Mouse (Mus musculus) stomach, postnatal 0 days (tissue): ENCODE results near the gene Emp3. TPM values are rescaled to one million over a fixed set of nuclear protein-coding genes. Genes with fewer than 3 reads are reported as not detected.

Experiments
- ATAC-seq: fragments of 200-750 bp; cut with Nextera tagmentation; 2 replicates; pipeline ENCODE4 v1.8.0; 2017; ENCODE audit not compliant: low FRiP score, low TSS enrichment
- DNase-seq: peaks from one replicate; pipeline ENCODE4 v3.0.0-alpha.2; 2016; ENCODE audit warnings: low spot score
- H3K27ac ChIP-seq: fragments of 300-500 bp; sonication (generic); replicated peaks from 2 replicates; pipeline ENCODE4 v1.5.1; 2014; ENCODE audit warnings: mild to moderate bottlenecking, control low read depth
- H3K27me3 ChIP-seq: fragments of 300-500 bp; sonication (generic); 2 replicates; pipeline ENCODE4 v1.6.1; 2014; ENCODE audit warnings: low read length; ENCODE audit not compliant: control insufficient read depth, insufficient read depth
- H3K36me3 ChIP-seq: fragments of 300-500 bp; sonication (generic); 2 replicates; pipeline ENCODE4 v1.6.1; 2014; ENCODE audit warnings: low read length, mixed read lengths; ENCODE audit not compliant: control insufficient read depth, insufficient read depth
- H3K4me1 ChIP-seq: fragments of 300-500 bp; sonication (generic); replicated peaks from 2 replicates; pipeline ENCODE4 v1.6.1; 2014; ENCODE audit warnings: antibody characterized with exemption; ENCODE audit not compliant: control insufficient read depth, insufficient read depth
- H3K4me2 ChIP-seq: fragments of 300-500 bp; sonication (generic); replicated peaks from 2 replicates; pipeline ENCODE4 v1.6.1; 2014; ENCODE audit warnings: low read depth, mild to moderate bottlenecking, control low read depth, moderate library complexity
- H3K4me3 ChIP-seq: fragments of 300-500 bp; sonication (generic); 2 replicates; pipeline ENCODE4 v1.5.1; 2014; ENCODE audit warnings: low read depth, low read length, control low read depth
- H3K9ac ChIP-seq: fragments of 300-500 bp; sonication (generic); 2 replicates; pipeline ENCODE4 v1.6.1; 2014; ENCODE audit warnings: mild to moderate bottlenecking, low read length, control low read depth, mixed read lengths
- H3K9me3 ChIP-seq: fragments of 300-500 bp; sonication (generic); 2 replicates; pipeline ENCODE4 v1.6.1; 2016; ENCODE audit warnings: low read length; ENCODE audit not compliant: control insufficient read depth
- CTCF ChIP-seq: IDR thresholded peaks from 2 replicates; pipeline ENCODE4 v1.5.1; 2016; ENCODE audit warnings: antibody characterized with exemption, low read depth, mild to moderate bottlenecking, moderate library complexity
- EP300 ChIP-seq: optimal IDR thresholded peaks from 2 replicates; pipeline ENCODE3; 2016; ENCODE audit warnings: antibody characterized with exemption
- WGBS: fragments of 180-500 bp; shearing (Covaris S2); extraction: QIAGEN DNeasy Blood & Tissue Kit; methylation state at CpG from one replicate; pipeline ENCODE4 v1.1.7; 2014; 5-methylcytosine and 5-hydroxymethylcytosine counted together
- polyA plus RNA-seq: library from polyadenylated mRNA; unstranded; fragments of >200 nt; fragmentation: Nextera tagmentation; extraction: Ambion mirVana; gene quantifications from 2 replicates; pipeline ENCODE4 v1.2.1, GENCODE M21; 2015

Emp3 gene
- polyA plus RNA-seq, 1 experiment from 2014 or later: 151 TPM

DNA sequence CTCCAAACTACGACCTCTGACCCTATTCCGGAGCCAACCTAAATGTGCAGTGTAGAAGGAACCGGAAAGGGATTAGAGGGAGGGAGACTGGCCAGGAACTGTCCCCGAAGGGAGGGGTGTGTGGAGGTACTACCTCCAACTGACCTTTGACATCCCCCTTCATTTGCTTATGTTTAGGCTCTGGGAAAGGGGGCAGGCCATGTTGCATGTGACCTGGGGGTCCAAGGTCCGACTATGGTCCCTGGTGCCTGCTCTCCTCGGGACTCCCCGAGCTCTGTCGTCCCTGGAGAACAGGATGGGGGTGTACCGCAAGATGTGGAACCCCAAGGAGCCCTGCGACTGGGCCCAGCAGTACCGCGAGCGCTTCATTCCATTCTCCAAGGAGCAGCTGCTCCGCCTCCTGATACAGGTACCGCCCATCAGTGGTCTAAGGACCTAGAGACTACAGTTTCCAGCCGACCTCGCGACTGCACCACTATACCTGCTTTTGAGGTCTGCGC, 23.9 kb downstream of the Emp3 start:
- peak overlapping the region; percentile 90 for H3K4me2 ChIP-seq
- no peaks in the 10 kb centered on the region for H3K9me3 ChIP-seq
- ATAC-seq (peak; percentile 68), DNase-seq (peak; percentile 67)
- no peaks in the 10 kb centered on the region for H3K36me3 ChIP-seq
- peak overlapping the region; percentile 73 for H3K9ac ChIP-seq
- 2% methylated on average over 19 of the region's 19 CpGs for WGBS
- peak overlapping the region; percentile 50 for H3K4me3 ChIP-seq
- H3K27ac ChIP-seq: peak overlapping the region; percentile 83
- no peaks in the 10 kb centered on the region for H3K27me3 ChIP-seq
- no peak for TF ChIP-seq CTCF
- no peak for TF ChIP-seq EP300
- no peaks in the 10 kb centered on the region; the same call in 1 of the 2 replicates for H3K4me1 ChIP-seq

- Histone ChIP-seq H3K4me2 (peak within 1 kb of the TSS; percentile 90), H3K36me3 (no peaks in the 10 kb centered on the region), H3K27ac (peak within 1 kb of the TSS; percentile 83), H3K27me3 (no peaks in the 10 kb centered on the region), H3K4me1 (no peaks in the 10 kb centered on the region; the same call in 1 of the 2 replicates), H3K9ac (peak within 1 kb of the TSS; percentile 73), H3K4me3 (peak within 1 kb of the TSS; percentile 50), H3K9me3 (no peaks in the 10 kb centered on the region)
- ATAC-seq (peak; percentile 92), DNase-seq (peak; percentile 96)
- WGBS: under 1% methylated on average over 39 of the region's 40 CpGs
- TF ChIP-seq EP300 (no peak), CTCF (no peak)
Measured at GRCm38 (mm10) chr7:45896517-45897257, 24.5 kb downstream of the Emp3 start, which contains the start of the genes Syngr4 and Tmem143. Gene Syngr4 (minus strand): TSS chr7:45896714. Gene Tmem143 (plus strand): TSS chr7:45896941.

GRCm38 (mm10) chr7:45895931-45896516, 25.2 kb downstream of the Emp3 start:
- WGBS: 77% methylated on average over 6 of the region's 6 CpGs
- Histone ChIP-seq H3K4me1 (no peaks in the 10 kb centered on the region; the same call in 1 of the 2 replicates), H3K9ac (no peak overlapping the region), H3K4me2 (0 out of 2 replicates have a peak overlapping the region, but pooled peaks have one; percentile 35), H3K36me3 (no peaks in the 10 kb centered on the region), H3K27me3 (no peaks in the 10 kb centered on the region), H3K27ac (no peak overlapping the region), H3K9me3 (no peaks in the 10 kb centered on the region), H3K4me3 (0 out of 2 replicates have a peak overlapping the region, but pooled peaks have one; percentile 8)
- DNase-seq (no peak), ATAC-seq (peak; percentile 1; the same call in 1 of the 2 replicates)
- no peak for TF ChIP-seq EP300
- no peak for TF ChIP-seq CTCF

DNA sequence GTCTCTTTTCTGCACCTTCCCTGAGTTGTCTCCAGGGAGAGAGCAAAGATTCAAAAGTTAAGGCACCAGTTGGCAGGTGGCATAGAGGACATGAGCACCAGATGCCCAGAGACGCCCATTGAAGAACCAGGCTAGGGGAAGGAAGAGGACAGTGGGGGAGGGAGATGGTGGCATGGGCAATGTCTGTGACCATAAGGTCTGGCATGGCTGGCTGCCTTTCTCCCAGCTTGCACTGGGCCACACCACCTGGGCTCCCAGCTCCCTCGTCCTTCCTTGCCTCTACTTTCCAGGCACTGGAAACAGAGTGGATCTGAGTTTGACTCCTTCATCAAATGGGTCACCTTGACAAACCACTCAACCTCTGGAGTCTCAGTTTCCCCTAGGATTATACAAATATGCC, 28.6 kb downstream of the Emp3 start:
- DNase-seq (no peak), ATAC-seq (no peak)
- Histone ChIP-seq H3K36me3 (no peaks in the 10 kb centered on the region), H3K4me2 (no peak overlapping the region), H3K27me3 (no peaks in the 10 kb centered on the region), H3K4me1 (no peaks in the 10 kb centered on the region; the same call in 1 of the 2 replicates), H3K9ac (no peak overlapping the region), H3K27ac (no peak overlapping the region), H3K4me3 (no peak overlapping the region), H3K9me3 (no peaks in the 10 kb centered on the region)
- TF ChIP-seq EP300 (no peak), CTCF (no peak)
- WGBS: 92% methylated on average over 2 of the region's 2 CpGs

DNA sequence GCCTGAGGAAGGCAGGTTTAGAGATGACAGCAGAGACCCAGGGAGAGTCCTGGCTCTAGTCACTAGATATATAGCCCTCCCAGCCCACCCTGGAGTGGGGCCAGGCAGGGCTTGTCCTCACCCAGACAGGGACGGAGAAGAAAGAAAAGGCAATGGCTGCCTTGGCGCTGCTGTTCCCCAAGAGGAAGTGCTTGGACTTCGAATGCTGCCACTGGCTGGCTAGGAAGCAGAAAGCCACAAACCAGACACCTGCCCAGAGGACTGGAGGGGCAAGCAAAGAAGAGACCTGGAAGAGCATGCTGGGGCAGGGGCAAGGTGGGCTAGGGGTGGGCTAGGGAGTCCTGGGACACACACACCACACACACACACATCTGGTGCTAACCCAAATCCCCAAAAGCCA, 34.0 kb downstream of the Emp3 start:
- DNase-seq (no peak), ATAC-seq (no peak)
- Histone ChIP-seq H3K4me1 (no peaks in the 10 kb centered on the region), H3K27ac (no peak overlapping the region), H3K4me3 (no peak overlapping the region), H3K27me3 (no peaks in the 10 kb centered on the region), H3K36me3 (peaks cover 20% of the 10 kb centered on the region), H3K9me3 (no peaks in the 10 kb centered on the region), H3K9ac (no peak overlapping the region), H3K4me2 (no peak overlapping the region)
- no peak for TF ChIP-seq CTCF
- no peak for TF ChIP-seq EP300
- WGBS: 45% methylated on average over 3 of the region's 3 CpGs
